Mouse (Mus musculus) stomach, postnatal 0 days (tissue): ENCODE results near the gene Gjb4.
A peak's percentile ranks its signal among the peaks of the same experiment; 100 is the strongest.

ENCODE experiments used
- CTCF ChIP-seq: IDR thresholded peaks from 2 replicates; pipeline ENCODE4 v1.5.1; 2016; ENCODE audit warnings: antibody characterized with exemption, low read depth, mild to moderate bottlenecking, moderate library complexity
- EP300 ChIP-seq: optimal IDR thresholded peaks from 2 replicates; pipeline ENCODE3; 2016; ENCODE audit warnings: antibody characterized with exemption

- TF ChIP-seq CTCF (peak; percentile 10; the same call in 1 of the 2 replicates), EP300 (no peak)
Measured at GRCm38 (mm10) chr4:127374645-127375044, 20.8 kb upstream of the Gjb4 start.
